ENCODE assay signal across 8 mouse cellular contexts in the genomic region with DNA sequence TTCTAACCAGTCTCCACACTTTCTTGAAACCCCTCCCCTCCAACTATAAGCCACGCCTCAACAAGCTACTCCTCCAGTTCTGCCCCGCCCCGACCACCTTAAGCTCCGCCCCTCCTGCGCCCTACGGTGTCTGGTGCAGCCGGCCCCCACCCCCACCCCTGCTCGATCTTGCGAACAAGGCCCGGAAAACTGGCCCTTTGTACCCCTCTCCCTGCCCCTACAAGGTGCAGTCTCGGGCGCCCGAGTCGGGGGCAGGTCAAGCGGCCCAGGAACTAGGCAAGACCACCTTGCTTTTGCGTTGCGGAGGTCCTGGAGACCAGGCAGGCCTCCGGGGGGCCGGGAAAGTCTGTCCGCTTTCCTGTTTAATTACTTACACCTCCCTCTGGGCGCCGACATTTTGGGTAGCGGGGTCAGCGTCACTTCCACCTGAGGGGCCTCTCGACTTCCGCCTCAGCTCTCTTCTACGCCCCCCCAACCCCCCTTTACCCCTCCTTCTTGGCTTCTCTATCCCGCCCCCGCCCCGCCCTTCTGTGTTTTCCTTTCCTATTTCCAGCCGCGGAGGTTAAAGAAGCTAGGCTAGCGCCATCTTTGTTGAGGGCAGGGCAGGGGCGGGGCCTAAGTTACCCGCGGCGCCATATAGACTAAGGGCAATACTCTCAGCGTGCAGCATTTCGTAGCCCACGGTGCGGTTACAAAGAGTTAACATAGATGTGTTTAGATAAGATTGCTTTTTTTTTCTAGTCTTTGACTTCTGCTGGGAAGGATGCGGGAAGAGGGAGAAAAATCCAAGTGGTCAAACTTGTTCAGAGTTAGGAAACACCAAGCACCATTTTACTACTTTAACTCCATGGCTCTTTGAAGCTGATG. TPM values are rescaled to one million over a fixed set of nuclear protein-coding genes. Genes with fewer than 3 reads are reported as not detected.
DNase-seq lines count a peak whose midpoint lies in the region; ATAC-seq lines count a peak whose summit lies in the region.

Zfp524 (plus strand) TSS at position 165 of the 867 bp plus-strand sequence.
Fiz1 (minus strand) TSS at position 447 of the 867 bp plus-strand sequence.

- peak; percentile 79 for ATAC-seq in heart, embryonic 13.5 days (ENCODE audit: extremely low read depth, insufficient number of reproducible peaks, low FRiP score, low TSS enrichment)
- peak; percentile 77 for ATAC-seq in liver, embryonic 12.5 days
- peak; percentile 79 for ATAC-seq in stomach, embryonic 15.5 days (ENCODE audit: insufficient read depth, low FRiP score, low read depth)

- H3K36me3 ChIP-seq in heart, embryonic 13.5 days: peaks cover 50% of the 10 kb centered on the region
- peaks cover 58% of the 10 kb centered on the region for H3K36me3 ChIP-seq in liver, embryonic 12.5 days
- peaks cover 38% of the 10 kb centered on the region for H3K36me3 ChIP-seq in stomach, embryonic 15.5 days

- H3K4me2 ChIP-seq in heart, embryonic 13.5 days: peak within 1 kb of the TSS; percentile 79
- H3K4me2 ChIP-seq in liver, embryonic 12.5 days: peak within 1 kb of the TSS; percentile 85
- peak within 1 kb of the TSS; percentile 56 for H3K4me2 ChIP-seq in stomach, embryonic 15.5 days

- H3K4me3 ChIP-seq in brown adipose tissue, adult 24 weeks (ENCODE audit: insufficient read depth, low read depth, low read length): peak within 1 kb of the TSS; percentile 98
- H3K4me3 ChIP-seq in heart, embryonic 13.5 days: peak within 1 kb of the TSS; percentile 75
- H3K4me3 ChIP-seq in liver, embryonic 12.5 days: peak within 1 kb of the TSS; percentile 78
- peak within 1 kb of the TSS; percentile 77 for H3K4me3 ChIP-seq in stomach, embryonic 15.5 days (replicated peaks)

- H3K27ac ChIP-seq in brown adipose tissue, adult 24 weeks (replicated peaks; ENCODE audit: low read depth, low read length): peak within 1 kb of the TSS; percentile 99
- H3K27ac ChIP-seq in heart, embryonic 13.5 days (replicated peaks): peak within 1 kb of the TSS; percentile 99
- H3K27ac ChIP-seq in liver, embryonic 12.5 days: peak within 1 kb of the TSS; percentile 97
- peak within 1 kb of the TSS; percentile 99 for H3K27ac ChIP-seq in stomach, embryonic 15.5 days

- H3K4me1 ChIP-seq in brown adipose tissue, adult 24 weeks (ENCODE audit: control insufficient read depth, insufficient read depth, insufficient read length, low read length): peaks cover 3% of the 10 kb centered on the region; the same call in 1 of the 2 replicates
- peaks cover 18% of the 10 kb centered on the region for H3K4me1 ChIP-seq in heart, embryonic 13.5 days
- H3K4me1 ChIP-seq in liver, embryonic 12.5 days: peaks cover 32% of the 10 kb centered on the region
- H3K4me1 ChIP-seq in stomach, embryonic 15.5 days: 0 out of 2 replicates have a peak, but pooled peaks cover 5% of the 10 kb centered on the region

- no peaks in the 10 kb centered on the region for H3K27me3 ChIP-seq in heart, embryonic 13.5 days (replicated peaks)
- H3K27me3 ChIP-seq in liver, embryonic 12.5 days (replicated peaks): no peaks in the 10 kb centered on the region
- no peaks in the 10 kb centered on the region for H3K27me3 ChIP-seq in stomach, embryonic 15.5 days (replicated peaks)

- WGBS in heart, embryonic 13.5 days: 0% methylated on average over 42 of the region's 42 CpGs
- WGBS in liver, embryonic 12.5 days (ENCODE audit: insufficient replicate concordance): under 1% methylated on average over 41 of the region's 42 CpGs
- WGBS in stomach, embryonic 15.5 days: under 1% methylated on average over 42 of the region's 42 CpGs

- peak within 1 kb of the TSS; percentile 94 for H3K9ac ChIP-seq in heart, embryonic 13.5 days
- peak within 1 kb of the TSS; percentile 85 for H3K9ac ChIP-seq in liver, embryonic 12.5 days
- peak within 1 kb of the TSS; percentile 87 for H3K9ac ChIP-seq in stomach, embryonic 15.5 days

- peak; percentile 99 for DNase-seq in CD4-positive helper T cell, adult 2 months (ENCODE audit: low read depth, low spot score)
- peak; percentile 52 for DNase-seq in fat pad, adult 2 months (ENCODE audit: extremely low read depth, low read depth, low spot score)
- peak; percentile 98 for DNase-seq in kidney, postnatal 10 days
- peak; percentile 95 to 96 for DNase-seq in natural killer cell, adult 2 months (ENCODE audit: low spot score in 2 of 2)

- no peaks in the 10 kb centered on the region for H3K9me3 ChIP-seq in heart, embryonic 13.5 days
- H3K9me3 ChIP-seq in liver, embryonic 12.5 days (replicated peaks): 0 out of 2 replicates have a peak, but pooled peaks cover 5% of the 10 kb centered on the region
- H3K9me3 ChIP-seq in stomach, embryonic 15.5 days: no peaks in the 10 kb centered on the region

RNA-seq across cellular contexts. Expression of gene Zfp524, which starts in this region (rescaled TPM):
- 12.4 and 19.4 TPM in 2 replicates for polyA plus RNA-seq in brown adipose tissue, adult 24 weeks (2012; ENCODE audit: insufficient read depth, insufficient read length, missing spikeins)
- polyA plus RNA-seq in heart, embryonic 13.5 days (2015; fragmentation: Nextera tagmentation; extraction: Ambion mirVana): 10.7 and 12.3 TPM in 2 replicates
- 11.5 and 11.7 TPM in 2 replicates for polyA plus RNA-seq in liver, embryonic 12.5 days (2016; fragmentation: Nextera tagmentation; extraction: Ambion mirVana)
- 16.0 and 16.4 TPM in 2 replicates for polyA plus RNA-seq in stomach, embryonic 15.5 days (2015; fragmentation: Nextera tagmentation; extraction: Ambion mirVana)

RNA-seq across cellular contexts. Expression of gene Fiz1, which starts in this region (rescaled TPM):
- polyA plus RNA-seq in brown adipose tissue, adult 24 weeks (2012; ENCODE audit: insufficient read depth, insufficient read length, missing spikeins): 10.5 and 11.9 TPM in 2 replicates
- 25.6 and 28.4 TPM in 2 replicates for polyA plus RNA-seq in heart, embryonic 13.5 days (2015; fragmentation: Nextera tagmentation; extraction: Ambion mirVana)
- polyA plus RNA-seq in liver, embryonic 12.5 days (2016; fragmentation: Nextera tagmentation; extraction: Ambion mirVana): 29.4 TPM in 2 replicates
- polyA plus RNA-seq in stomach, embryonic 15.5 days (2015; fragmentation: Nextera tagmentation; extraction: Ambion mirVana): 40.6 and 43.0 TPM in 2 replicates

Comparison
In these comparisons a context has a peak if more than half of its experiments do, and no peak if none do; other contexts are left out.
1. Peak in every context shown above with its lines: DNase-seq, ATAC-seq, H3K4me3 ChIP-seq and H3K27ac ChIP-seq.